16 mouse cellular contexts compared by ENCODE assay signal in the genomic region with DNA sequence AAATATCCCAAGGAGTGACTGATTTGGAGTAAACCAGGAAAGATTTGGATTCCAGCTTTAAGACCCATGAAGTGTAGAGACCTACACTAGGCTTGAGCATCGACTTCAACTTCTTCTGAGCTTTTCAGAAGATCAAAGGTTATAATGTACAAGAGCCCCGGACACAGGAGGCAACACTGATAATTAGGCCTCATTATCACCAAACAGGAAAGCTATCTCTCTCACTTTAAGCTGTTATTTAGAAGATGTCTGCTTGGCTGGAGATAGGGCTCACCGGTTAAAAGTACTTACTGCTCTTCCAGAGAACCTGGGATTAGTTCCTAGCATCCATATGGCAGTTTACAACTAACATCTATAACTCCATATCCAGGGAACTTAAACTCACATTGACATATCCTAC.
"Had no signal": no experiment of that assay in that cellular context is flagged by ENCODE, and none has a peak within 500 bp of the region (broad histone marks: within the 10 kb centered on the region; RNA-seq: fewer than 3 reads in every experiment).

No protein-coding gene starts in this region.

- ATAC-seq: midbrain, embryonic 16.5 days had no signal

- H3K36me3 ChIP-seq: limb, embryonic 15.5 days; midbrain, embryonic 12.5 days; neural tube, embryonic 13.5 days; stomach, embryonic 15.5 days had no signal

- H3K27me3 ChIP-seq: limb, embryonic 15.5 days; megakaryocyte, embryonic 14.5 days; midbrain, embryonic 12.5 days; neural tube, embryonic 13.5 days; stomach, embryonic 15.5 days had no signal

- H3K4me2 ChIP-seq: limb, embryonic 15.5 days; lung, embryonic 14.5 days; midbrain, embryonic 12.5 days; neural tube, embryonic 13.5 days; stomach, embryonic 15.5 days had no signal

- H3K9ac ChIP-seq: limb, embryonic 15.5 days; lung, embryonic 14.5 days; midbrain, embryonic 12.5 days; neural tube, embryonic 13.5 days; stomach, embryonic 15.5 days had no signal

- H3K4me3 ChIP-seq: left cerebral cortex, adult 2 months; limb, embryonic 15.5 days; megakaryocyte, embryonic 14.5 days; midbrain, embryonic 12.5 days; neural tube, embryonic 13.5 days; stomach, embryonic 15.5 days had no signal

- H3K4me1 ChIP-seq: megakaryocyte, embryonic 14.5 days; stomach, embryonic 15.5 days had no signal

- DNase-seq: kidney, adult 18-20 months; kidney, postnatal 10 days; kidney, postnatal 4 days; lung, embryonic 14.5 days; lung, postnatal 10 days; lung, postnatal 4 days; right cerebral cortex, postnatal 14 days; thymus, adult 2 months; thymus, postnatal 25 days had no signal

- H3K9me3 ChIP-seq: limb, embryonic 15.5 days; midbrain, embryonic 12.5 days; neural tube, embryonic 13.5 days; stomach, embryonic 15.5 days had no signal

- H3K27ac ChIP-seq: left cerebral cortex, adult 2 months; limb, embryonic 15.5 days; midbrain, embryonic 12.5 days; neural tube, embryonic 13.5 days; stomach, embryonic 15.5 days had no signal
